Mouse (Mus musculus) left cerebral cortex, adult 2 months (tissue): Measurements from ENCODE around the gene Spata5. TPM values are rescaled to one million over a fixed set of nuclear protein-coding genes. Genes with fewer than 3 reads are reported as not detected.

ENCODE experiments used
- DNase-seq, 2 experiments: peaks; one replicate each; pipeline ENCODE4 v3.0.0; 2021 to 2022; ENCODE audit warnings: low spot score in 2 of 2, mixed read lengths in 1 of 2; ENCODE audit errors: extremely low spot score in 1 of 2
- H3K27ac ChIP-seq: fragments of 200-600 bp; 2 replicates; pipeline ENCODE4 v1.8.1; 2022
- H3K4me3 ChIP-seq: fragments of 200-600 bp; 2 replicates; pipeline ENCODE4 v1.8.1; 2022
- CTCF ChIP-seq: fragments of 200-600 bp; IDR thresholded peaks from 2 replicates; pipeline ENCODE4 v1.8.1; 2022; ENCODE audit warnings: antibody characterized with exemption, mild to moderate bottlenecking, moderate library complexity
- intact Hi-C: fragments of 180-260 bp; cut with DNase I; formaldehyde crosslinking; loops from one replicate; pipeline ENCODE4 v1.15.1; 2025
- long read RNA-seq, 2 experiments: library from polyadenylated mRNA; stranded (forward); transcript quantifications; one replicate each; pipeline ENCODE4 v2.0.0; 2021; ENCODE audit warnings: borderline mapping rate in 2 of 2
- total RNA-seq, 2 experiments: library from RNA; stranded (reverse); gene quantifications; 2 replicates each; pipeline ENCODE4 v1.2.3; 2021

Gene Spata5
- total RNA-seq, result 10 to 100 TPM; 19.1 to 20.4 TPM
- long read RNA-seq, experiment 1, transcript Spata5-209 (17 exons, 2,916 nt), result major isoform, 6 of 11 reads
- long read RNA-seq, experiment 1, partial matches to known transcripts, result 0 of 11 reads
- long read RNA-seq, experiment 1, other reads (novel, unspliced or antisense), result 1 of 11 reads
- long read RNA-seq, experiment 2, transcript Spata5-202 (16 exons, 3,295 nt), result major isoform, 5 of 11 reads
- long read RNA-seq, experiment 2, partial matches to known transcripts, result 0 of 11 reads
- long read RNA-seq, experiment 2, other reads (novel, unspliced or antisense), result 3 of 11 reads

GRCm38 (mm10) chr3:37419458-37419991 is at the start of gene Spata5:
Gene Spata5 (plus strand): TSS chr3:37419896.
- intact Hi-C loops, result loop anchor here (2.0 kb wide), 1 partner anchor 107 kb away; the partner anchor contains the start of genes Bbs12 and Cetn4
- peak; percentile 93 to 97 for DNase-seq

GRCm38 (mm10) chr3:37370407-37370806 is 49.3 kb upstream of the Spata5 start:
- no peak for TF ChIP-seq CTCF
- DNase-seq, result no peak
- Histone ChIP-seq H3K4me3 (no peak overlapping the region), H3K27ac (no peak overlapping the region)
- intact Hi-C loops, result no loop called here

More at GRCm38 (mm10) chr3:37419458-37419991, at the start of gene Spata5:
- peak within 1 kb of the TSS; percentile 67 for H3K4me3 ChIP-seq
- no peak for TF ChIP-seq CTCF
- peak within 1 kb of the TSS; percentile 95 for H3K27ac ChIP-seq

DNA sequence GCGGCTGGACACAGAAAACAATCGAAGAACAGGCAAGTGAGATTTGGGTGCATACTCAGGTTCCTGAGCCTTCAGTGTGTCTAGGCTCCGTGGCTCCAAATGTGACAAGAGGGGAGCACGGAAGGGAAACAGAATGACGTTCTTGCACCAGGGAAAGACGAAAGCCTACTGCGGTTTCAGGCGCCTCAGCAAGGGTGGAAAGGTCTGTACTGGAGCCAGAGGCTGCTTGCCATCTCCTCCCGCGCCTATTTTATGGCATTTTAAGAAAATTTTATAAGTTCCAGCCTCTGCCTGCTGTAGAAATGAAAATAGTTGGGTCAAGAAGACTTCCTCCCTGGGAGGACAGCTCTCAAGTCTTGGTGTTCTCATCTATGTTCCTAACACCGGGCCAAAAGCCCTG is 46.0 kb upstream of the Spata5 start:
- no peak for TF ChIP-seq CTCF

DNA sequence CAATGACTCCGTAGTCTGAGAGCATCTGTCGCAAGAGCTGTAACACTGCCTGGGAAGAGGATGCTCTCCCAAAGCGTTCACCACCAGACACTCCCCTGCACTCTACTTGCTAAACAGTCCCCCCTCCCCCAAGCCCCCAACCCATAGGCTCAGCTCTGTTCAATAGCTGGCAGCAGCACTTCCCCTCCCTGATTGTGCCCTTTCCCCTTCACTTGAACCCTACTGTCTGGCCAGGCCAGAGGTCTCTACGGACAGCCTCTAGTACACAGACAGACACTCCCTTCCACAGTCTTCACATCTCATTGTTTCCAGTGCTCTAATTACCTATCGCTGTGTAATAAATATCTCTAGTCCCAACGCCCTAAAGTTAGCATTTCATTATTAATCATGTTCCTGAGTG is 41.8 kb upstream of the Spata5 start:
- Histone ChIP-seq H3K27ac (no peak overlapping the region), H3K4me3 (no peak overlapping the region)
- DNase-seq, result no peak
- no peak for TF ChIP-seq CTCF
- intact Hi-C loops, result no loop called here

More for the DNA sequence above, 46.0 kb upstream of the Spata5 start:
- DNase-seq, result no peak
- no peak overlapping the region for H3K4me3 ChIP-seq
- H3K27ac ChIP-seq, result no peak overlapping the region
- intact Hi-C loops, result no loop called here

DNA sequence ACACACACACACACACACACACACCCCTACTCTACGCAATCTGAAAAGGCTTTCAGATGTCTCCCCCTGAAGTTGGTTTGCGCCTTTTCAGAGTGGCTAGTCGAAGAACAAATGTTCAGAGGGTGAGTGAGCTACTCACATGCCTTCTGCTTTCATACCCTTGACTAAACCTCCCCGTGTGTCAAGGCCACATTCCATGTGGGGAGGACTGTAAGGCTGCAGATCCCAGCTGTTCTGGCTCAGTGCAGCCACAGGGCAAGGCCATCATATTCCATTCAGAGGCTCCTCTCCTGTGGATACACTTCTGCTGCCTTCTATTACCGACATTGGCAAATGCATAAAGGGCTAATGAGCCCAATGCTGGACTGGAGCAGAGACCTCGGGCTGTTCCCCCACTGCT is 41.3 kb upstream of the Spata5 start:
- Histone ChIP-seq H3K27ac (no peak overlapping the region), H3K4me3 (no peak overlapping the region)
- intact Hi-C loops, result no loop called here
- DNase-seq, result no peak
- TF ChIP-seq CTCF, result no peak

DNA sequence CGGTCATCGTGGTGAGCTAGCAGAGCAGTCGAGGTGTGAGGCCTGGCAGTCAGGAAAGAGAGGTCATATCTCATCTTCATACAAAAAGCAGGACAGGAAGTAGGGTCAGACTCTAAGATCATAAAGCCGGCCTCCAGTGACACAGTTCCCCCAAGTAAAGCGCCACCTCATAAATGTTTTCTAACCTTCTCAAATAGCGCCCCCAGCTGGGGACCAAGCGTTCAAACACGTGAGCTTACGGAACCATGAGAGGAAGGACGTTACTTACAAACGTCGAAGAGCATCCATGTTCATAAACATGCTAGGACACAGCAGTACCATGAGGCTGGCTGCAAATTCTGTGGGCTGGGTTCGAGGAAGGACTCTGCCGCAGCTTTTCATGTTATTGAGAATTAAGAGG is 40.5 kb upstream of the Spata5 start:
- no peak; the same call in 1 of the 2 replicates for TF ChIP-seq CTCF
- intact Hi-C loops, result no loop called here
- no peak overlapping the region for H3K4me3 ChIP-seq
- no peak for DNase-seq
- no peak overlapping the region for H3K27ac ChIP-seq

DNA sequence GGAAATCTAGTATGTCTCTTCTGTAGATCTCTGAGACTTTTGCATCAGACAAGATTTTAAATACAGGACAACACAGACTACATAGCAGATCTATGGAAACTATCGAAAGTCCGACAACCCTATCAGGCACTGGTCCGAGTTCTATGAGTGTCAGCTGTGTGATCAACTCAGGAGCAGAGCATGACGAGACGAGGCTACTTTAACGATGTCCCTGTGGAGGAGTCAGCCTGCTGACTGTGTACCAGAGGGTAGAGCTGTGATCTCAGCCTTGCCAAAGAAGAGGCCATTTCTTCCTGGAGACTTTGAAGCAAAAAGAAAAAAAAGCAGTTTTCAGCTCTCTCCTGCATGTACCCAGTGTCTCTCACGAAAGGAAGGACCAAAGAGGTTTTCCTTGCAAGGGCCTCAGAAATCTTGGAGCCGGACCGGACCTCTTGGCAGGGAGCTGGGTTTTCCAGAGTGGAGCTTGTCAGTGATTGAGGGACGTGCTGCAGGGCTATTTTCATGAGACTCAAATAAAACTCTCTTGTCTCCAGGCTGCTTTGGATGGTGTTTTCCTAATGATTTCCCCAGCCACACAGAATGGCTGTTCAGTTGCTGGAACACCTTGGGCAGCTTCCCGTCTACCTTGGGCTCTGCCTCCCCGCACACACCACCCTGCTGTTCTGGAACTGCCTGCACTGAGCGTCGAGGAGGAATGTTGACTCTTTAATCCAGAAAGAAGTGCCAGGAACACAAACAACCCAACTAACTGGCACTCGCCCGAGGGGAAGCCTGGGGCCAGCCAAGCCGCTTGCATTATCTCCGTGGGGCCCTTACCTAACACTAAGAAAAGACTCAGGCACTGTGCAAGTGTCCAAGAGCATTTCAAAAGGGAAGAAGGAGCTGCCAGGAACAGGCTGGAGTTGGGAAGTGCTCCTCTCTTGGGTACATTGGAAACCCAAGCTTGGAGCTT is 39.5 kb upstream of the Spata5 start:
- DNase-seq, result peak in 1 of 2 experiments; percentile 11
- intact Hi-C loops, result no loop called here
- Histone ChIP-seq H3K27ac (no peak overlapping the region), H3K4me3 (no peak overlapping the region)
- TF ChIP-seq CTCF, result no peak

DNA sequence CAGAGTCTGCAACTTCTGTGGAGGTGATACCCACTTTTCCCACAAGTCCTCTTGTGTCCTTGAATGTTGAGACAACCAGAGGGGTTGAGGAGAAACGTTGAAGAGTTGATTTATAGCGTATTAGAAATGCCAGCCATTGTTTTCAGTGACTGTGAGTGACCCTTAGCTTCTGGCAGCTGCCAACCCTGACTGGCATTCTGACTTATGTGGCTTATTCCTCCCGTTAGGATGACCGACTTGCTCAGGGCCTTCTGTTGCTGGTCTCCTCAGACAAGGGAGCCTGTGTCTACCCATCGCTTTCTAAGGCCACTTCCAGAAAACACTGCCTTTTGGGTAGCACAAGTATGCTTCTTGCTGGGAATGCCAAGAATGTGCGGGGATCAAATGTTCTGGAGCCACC is 38.2 kb upstream of the Spata5 start:
- intact Hi-C loops, result no loop called here
- no peak for TF ChIP-seq CTCF
- Histone ChIP-seq H3K4me3 (no peak overlapping the region), H3K27ac (no peak overlapping the region)
- DNase-seq, result no peak

GRCm38 (mm10) chr3:37383096-37383765 is 36.5 kb upstream of the Spata5 start:
- Histone ChIP-seq H3K27ac (no peak overlapping the region), H3K4me3 (no peak overlapping the region)
- intact Hi-C loops, result no loop called here
- DNase-seq, result no peak
- TF ChIP-seq CTCF, result no peak

DNA sequence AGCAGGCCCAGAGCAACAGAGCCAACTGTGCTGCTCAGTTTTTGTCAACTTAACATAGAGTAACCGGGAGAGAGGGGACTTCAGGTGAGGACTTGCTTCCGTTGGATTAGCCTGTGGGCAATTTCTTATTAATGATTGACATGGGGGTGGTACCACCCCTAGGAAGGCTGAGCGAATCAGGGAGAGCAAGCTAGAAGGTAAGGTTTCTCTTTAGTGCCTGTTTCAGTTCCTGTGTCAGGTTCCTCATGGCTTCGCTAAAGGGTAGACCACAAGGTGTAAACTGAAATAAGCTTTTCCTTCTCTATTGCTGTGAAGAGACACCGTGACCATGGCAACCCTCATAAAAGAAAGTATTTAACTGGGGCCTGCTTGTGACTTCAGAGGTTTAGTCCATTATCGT is 32.4 kb upstream of the Spata5 start:
- H3K27ac ChIP-seq, result no peak overlapping the region
- no peak for TF ChIP-seq CTCF
- DNase-seq, result no peak
- intact Hi-C loops, result no loop called here
- no peak overlapping the region for H3K4me3 ChIP-seq

GRCm38 (mm10) chr3:37396930-37397608 is 22.6 kb upstream of the Spata5 start:
- DNase-seq, result no peak
- intact Hi-C loops, result no loop called here
- Histone ChIP-seq H3K27ac (no peak overlapping the region), H3K4me3 (no peak overlapping the region)
- TF ChIP-seq CTCF, result no peak
